Mouse (Mus musculus) CH12.LX (cell line): Measurements from ENCODE around the gene Ttc39b.

Experiments used
- CTCF ChIP-seq, 2 experiments: IDR thresholded peaks in 1 of 2; conservative IDR thresholded peaks in 1 of 2; 2 replicates each; pipeline ENCODE4 v1.5.1; 2011 to 2012; ENCODE audit warnings: low read depth in 2 of 2, low read length in 2 of 2, improper control_type of control experiment in 1 of 2, inconsistent platforms in 1 of 2, mild to moderate bottlenecking in 1 of 2, moderate library complexity in 1 of 2
- ELF1 ChIP-seq: IDR thresholded peaks from 2 replicates; pipeline ENCODE4 v1.6.1; 2014; ENCODE audit warnings: low read depth, mild to moderate bottlenecking, inconsistent platforms, low read length, improper control_type of control experiment

DNA sequence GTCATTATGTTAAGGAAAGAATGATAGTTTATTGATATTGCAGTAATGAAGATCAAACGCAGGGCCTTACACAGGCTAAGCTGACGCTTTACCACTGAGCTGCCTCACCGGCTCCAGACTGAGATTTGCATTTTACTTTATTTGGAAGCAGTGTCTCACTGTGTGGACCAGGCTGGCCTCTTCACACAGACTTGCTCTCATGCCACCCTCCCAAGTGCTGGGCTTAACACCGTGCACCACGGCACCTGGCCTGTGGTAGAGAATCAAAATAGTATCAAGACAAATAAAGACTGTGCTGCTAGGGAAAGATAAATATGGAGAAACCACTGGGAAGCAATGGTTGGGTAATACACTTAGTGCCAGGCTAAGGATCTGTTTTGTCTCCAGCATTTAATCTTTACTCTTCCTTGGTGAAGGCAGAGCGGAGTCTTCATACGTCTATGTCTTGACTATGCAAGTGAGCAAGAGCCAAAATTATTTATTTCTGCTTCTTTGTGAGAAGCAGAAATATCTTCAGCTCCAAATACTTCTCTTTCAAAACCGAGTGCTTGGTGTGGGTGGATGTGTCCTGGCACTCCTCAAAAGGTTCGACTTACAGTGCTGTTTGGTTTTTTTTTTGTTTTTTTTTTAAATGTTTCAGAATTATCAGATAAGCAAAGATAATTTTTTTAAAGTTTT lies 19.2 kb upstream of the Ttc39b start:
- TF ChIP-seq CTCF (conservative IDR thresholded peaks at IDR 0.05 in 1 of 2, IDR thresholded peaks at IDR 0.05 in 1 of 2; ENCODE audit: low read depth in 2 of 2, low read length in 2 of 2) (no peak), ELF1 (no peak)
